Mouse (Mus musculus) heart, embryonic 15.5 days (tissue): ENCODE results near the gene Pcp2. TPM values are rescaled to one million over a fixed set of nuclear protein-coding genes. Genes with fewer than 3 reads are reported as not detected.

Experiments
- ATAC-seq: fragments of 200-750 bp; cut with Nextera tagmentation; replicated peaks from 2 replicates; pipeline ENCODE4 v1.8.0; 2017; ENCODE audit warnings: low read depth, moderate TSS enrichment; ENCODE audit not compliant: insufficient number of reproducible peaks, insufficient read depth, low FRiP score
- H3K27ac ChIP-seq: fragments of 300-500 bp; sonication (generic); 2 replicates; pipeline ENCODE4 v1.5.1; 2015; ENCODE audit warnings: mild to moderate bottlenecking, inconsistent platforms
- H3K27me3 ChIP-seq: fragments of 300-500 bp; sonication (generic); 2 replicates; pipeline ENCODE4 v1.6.1; 2015; ENCODE audit warnings: inconsistent platforms
- H3K36me3 ChIP-seq: fragments of 300-500 bp; sonication (generic); 2 replicates; pipeline ENCODE4 v1.6.1; 2015; ENCODE audit warnings: mild to moderate bottlenecking, inconsistent platforms
- H3K4me1 ChIP-seq: fragments of 300-500 bp; sonication (generic); replicated peaks from 2 replicates; pipeline ENCODE4 v1.6.1; 2015; ENCODE audit warnings: inconsistent platforms
- H3K4me2 ChIP-seq: fragments of 300-500 bp; sonication (generic); 2 replicates; pipeline ENCODE4 v1.6.1; 2015; ENCODE audit warnings: inconsistent platforms, mild to moderate bottlenecking, moderate library complexity
- H3K4me3 ChIP-seq: fragments of 300-500 bp; sonication (generic); 2 replicates; pipeline ENCODE4 v1.5.1; 2015; ENCODE audit warnings: mild to moderate bottlenecking, inconsistent platforms
- H3K9ac ChIP-seq: fragments of 300-500 bp; sonication (generic); 2 replicates; pipeline ENCODE4 v1.6.1; 2015; ENCODE audit warnings: mild to moderate bottlenecking, inconsistent platforms
- H3K9me3 ChIP-seq: fragments of 300-500 bp; sonication (generic); replicated peaks from 2 replicates; pipeline ENCODE4 v1.6.1; 2016; ENCODE audit warnings: inconsistent platforms
- whole genome bisulfite sequencing: fragments of 180-500 bp; shearing (Covaris S2); methylation state at CpG from one replicate; pipeline ENCODE4 v1.1.7; 2015; ENCODE audit warnings: mixed read lengths; 5-methylcytosine and 5-hydroxymethylcytosine counted together
- polyA plus RNA-seq: library from polyadenylated mRNA; unstranded; fragments of >200 nt; fragmentation: Nextera tagmentation; extraction: Ambion mirVana; gene quantifications from 2 replicates; pipeline ENCODE4 v1.2.1, GENCODE M21; 2015

The Pcp2 gene
- polyA plus RNA-seq, result 0.33 TPM in 1 of 2 replicates, not detected in the other

- Histone ChIP-seq H3K4me2 (no peak within 1 kb of the TSS), H3K4me3 (no peak within 1 kb of the TSS), H3K27ac (no peak within 1 kb of the TSS), H3K27me3 (no peaks in the 10 kb centered on the region; the same call in 1 of the 2 replicates), H3K36me3 (no peaks in the 10 kb centered on the region), H3K9ac (no peak within 1 kb of the TSS), H3K4me1 (peaks cover 11% of the 10 kb centered on the region), H3K9me3 (no peaks in the 10 kb centered on the region)
- 67% methylated on average over 1 of the region's 1 CpGs for WGBS
- no peak for ATAC-seq
Observed at GRCm38 (mm10) chr8:3625445-3625844, at the start of gene Pcp2. Pcp2 (minus strand) TSS chr8:3625545.

- Histone ChIP-seq H3K9ac (no peak overlapping the region), H3K9me3 (no peaks in the 10 kb centered on the region), H3K36me3 (peaks cover 10% of the 10 kb centered on the region), H3K4me2 (no peak overlapping the region), H3K27me3 (no peaks in the 10 kb centered on the region), H3K27ac (no peak overlapping the region), H3K4me3 (no peak overlapping the region), H3K4me1 (peaks cover 21% of the 10 kb centered on the region)
- ATAC-seq, result no peak
- 57% methylated on average over 3 of the region's 3 CpGs for WGBS
Observed at GRCm38 (mm10) chr8:3674671-3675070, 49.3 kb upstream of the Pcp2 start.

GRCm38 (mm10) chr8:3671980-3672491, 46.7 kb upstream of the Pcp2 start, which contains the start of gene Fcor:
Fcor (minus strand) TSS chr8:3672362.
- H3K4me2 ChIP-seq, result peak within 1 kb of the TSS; percentile 95
- H3K9me3 ChIP-seq, result no peaks in the 10 kb centered on the region
- peak within 1 kb of the TSS; percentile 73 for H3K4me3 ChIP-seq
- no peaks in the 10 kb centered on the region for H3K36me3 ChIP-seq
- under 1% methylated on average over 23 of the region's 23 CpGs for WGBS
- H3K27ac ChIP-seq, result peak within 1 kb of the TSS; percentile 54
- ATAC-seq, result peak; percentile 73
- H3K9ac ChIP-seq, result peak within 1 kb of the TSS; percentile 65
- H3K27me3 ChIP-seq, result no peaks in the 10 kb centered on the region
- peaks cover 10% of the 10 kb centered on the region for H3K4me1 ChIP-seq

- Histone ChIP-seq H3K4me2 (no peak overlapping the region), H3K4me3 (no peak overlapping the region), H3K9me3 (no peaks in the 10 kb centered on the region), H3K27ac (no peak overlapping the region), H3K9ac (no peak overlapping the region), H3K27me3 (no peaks in the 10 kb centered on the region), H3K4me1 (peaks cover 4% of the 10 kb centered on the region; the same call in 1 of the 2 replicates), H3K36me3 (no peaks in the 10 kb centered on the region)
- no peak for ATAC-seq
- 72% methylated on average over 2 of the region's 2 CpGs for WGBS
Observed at GRCm38 (mm10) chr8:3670388-3670787, 45.0 kb upstream of the Pcp2 start.

- H3K4me3 ChIP-seq, result no peak within 1 kb of the TSS
- no peak within 1 kb of the TSS for H3K27ac ChIP-seq
- no peaks in the 10 kb centered on the region for H3K4me1 ChIP-seq
- no peaks in the 10 kb centered on the region for H3K9me3 ChIP-seq
- H3K4me2 ChIP-seq, result no peak within 1 kb of the TSS
- ATAC-seq, result no peak
- H3K27me3 ChIP-seq, result no peaks in the 10 kb centered on the region
- no peaks in the 10 kb centered on the region for H3K36me3 ChIP-seq
- no peak within 1 kb of the TSS for H3K9ac ChIP-seq
- 60% methylated on average over 6 of the region's 6 CpGs for WGBS
Observed at GRCm38 (mm10) chr8:3665507-3665906, 40.2 kb upstream of the Pcp2 start, which contains the start of gene Mcemp1. Mcemp1 (plus strand) TSS chr8:3665754.

- Histone ChIP-seq H3K4me1 (no peaks in the 10 kb centered on the region), H3K9me3 (no peaks in the 10 kb centered on the region), H3K36me3 (no peaks in the 10 kb centered on the region), H3K4me3 (no peak overlapping the region), H3K9ac (no peak overlapping the region), H3K4me2 (no peak overlapping the region), H3K27me3 (no peaks in the 10 kb centered on the region), H3K27ac (no peak overlapping the region)
- ATAC-seq, result no peak
- WGBS, result 57% methylated on average over 5 of the region's 5 CpGs
Observed at GRCm38 (mm10) chr8:3664405-3664804, 39.1 kb upstream of the Pcp2 start.

DNA sequence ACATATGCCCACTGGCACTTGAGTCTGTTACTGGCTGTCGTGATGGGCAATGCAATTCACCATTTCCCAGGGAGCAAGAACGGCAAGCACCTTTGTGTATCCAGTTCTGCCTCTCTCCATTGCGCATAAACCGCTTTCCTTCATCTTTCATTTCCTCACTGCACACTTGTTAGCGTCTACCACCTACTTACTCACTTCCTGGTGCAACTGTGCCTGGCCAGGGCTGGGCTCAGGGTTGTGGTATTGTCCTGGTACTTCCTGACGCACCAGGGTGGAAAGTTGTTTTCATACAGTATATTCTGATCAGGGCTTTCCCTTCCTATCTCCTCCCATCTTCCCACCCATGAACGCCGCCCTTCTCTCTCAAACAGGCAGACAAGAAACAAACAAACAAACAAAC, 35.5 kb upstream of the Pcp2 start:
- Histone ChIP-seq H3K9ac (no peak overlapping the region), H3K4me3 (no peak overlapping the region), H3K9me3 (no peaks in the 10 kb centered on the region), H3K27me3 (0 out of 2 replicates have a peak, but pooled peaks cover 4% of the 10 kb centered on the region), H3K4me1 (no peaks in the 10 kb centered on the region; the same call in 1 of the 2 replicates), H3K36me3 (no peaks in the 10 kb centered on the region), H3K27ac (no peak overlapping the region), H3K4me2 (no peak overlapping the region)
- no peak for ATAC-seq
- 62% methylated on average over 8 of the region's 8 CpGs for WGBS

DNA sequence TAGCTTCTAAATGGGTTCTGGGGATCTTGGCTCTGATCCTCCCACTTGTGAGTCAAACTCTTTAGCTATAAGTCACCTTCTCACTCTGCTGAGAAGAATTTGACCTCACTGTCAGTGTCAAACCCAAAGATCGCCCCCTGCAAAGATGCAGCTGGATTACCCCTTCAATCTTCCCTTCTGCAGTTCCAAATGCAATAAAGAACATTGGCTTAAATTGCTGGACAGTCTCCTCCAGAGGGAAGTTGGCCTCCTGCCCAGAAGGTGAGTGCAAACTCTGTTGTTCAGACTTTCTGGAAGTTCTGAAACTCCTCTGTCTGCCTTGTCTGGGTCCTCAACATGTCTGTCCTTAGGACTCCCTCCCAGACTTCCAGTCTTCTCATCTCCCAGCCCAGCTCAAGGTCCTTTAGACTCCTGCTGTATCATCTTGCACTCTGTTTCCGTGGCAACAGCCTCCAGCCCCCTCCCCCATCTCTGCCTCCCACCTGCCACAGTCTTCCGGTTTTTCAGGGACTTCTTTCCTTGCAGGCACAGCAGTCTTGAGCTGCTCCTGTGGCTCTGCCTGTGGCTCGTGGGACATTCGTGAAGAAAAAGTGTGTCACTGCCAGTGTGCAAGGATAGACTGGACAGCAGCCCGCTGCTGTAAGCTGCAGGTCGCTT, 31.5 kb upstream of the Pcp2 start:
- Histone ChIP-seq H3K9me3 (no peaks in the 10 kb centered on the region), H3K36me3 (no peaks in the 10 kb centered on the region), H3K4me2 (no peak overlapping the region), H3K4me1 (no peaks in the 10 kb centered on the region; the same call in 1 of the 2 replicates), H3K27ac (no peak overlapping the region), H3K4me3 (no peak overlapping the region), H3K27me3 (0 out of 2 replicates have a peak, but pooled peaks cover 4% of the 10 kb centered on the region), H3K9ac (no peak overlapping the region)
- WGBS, result 30% methylated on average over 7 of the region's 7 CpGs
- ATAC-seq, result no peak

- Histone ChIP-seq H3K9me3 (no peaks in the 10 kb centered on the region), H3K4me2 (no peak within 1 kb of the TSS), H3K9ac (no peak within 1 kb of the TSS), H3K36me3 (no peaks in the 10 kb centered on the region), H3K27me3 (0 out of 2 replicates have a peak, but pooled peaks cover 4% of the 10 kb centered on the region), H3K4me1 (no peaks in the 10 kb centered on the region; the same call in 1 of the 2 replicates), H3K4me3 (no peak within 1 kb of the TSS), H3K27ac (no peak within 1 kb of the TSS)
- WGBS, result 50% methylated on average over 3 of the region's 3 CpGs
- ATAC-seq, result no peak
Observed at GRCm38 (mm10) chr8:3655526-3655925, 30.2 kb upstream of the Pcp2 start, which contains the start of gene Retn. Retn (plus strand) TSS chr8:3655770.

GRCm38 (mm10) chr8:3654726-3655508, 29.6 kb upstream of the Pcp2 start:
- H3K27ac ChIP-seq, result no peak overlapping the region
- 62% methylated on average over 11 of the region's 11 CpGs for WGBS
- no peak overlapping the region for H3K9ac ChIP-seq
- ATAC-seq, result no peak
- H3K4me2 ChIP-seq, result no peak overlapping the region
- no peaks in the 10 kb centered on the region for H3K36me3 ChIP-seq
- H3K27me3 ChIP-seq, result 0 out of 2 replicates have a peak, but pooled peaks cover 4% of the 10 kb centered on the region
- H3K4me3 ChIP-seq, result no peak overlapping the region
- H3K4me1 ChIP-seq, result no peaks in the 10 kb centered on the region; the same call in 1 of the 2 replicates
- no peaks in the 10 kb centered on the region for H3K9me3 ChIP-seq

DNA sequence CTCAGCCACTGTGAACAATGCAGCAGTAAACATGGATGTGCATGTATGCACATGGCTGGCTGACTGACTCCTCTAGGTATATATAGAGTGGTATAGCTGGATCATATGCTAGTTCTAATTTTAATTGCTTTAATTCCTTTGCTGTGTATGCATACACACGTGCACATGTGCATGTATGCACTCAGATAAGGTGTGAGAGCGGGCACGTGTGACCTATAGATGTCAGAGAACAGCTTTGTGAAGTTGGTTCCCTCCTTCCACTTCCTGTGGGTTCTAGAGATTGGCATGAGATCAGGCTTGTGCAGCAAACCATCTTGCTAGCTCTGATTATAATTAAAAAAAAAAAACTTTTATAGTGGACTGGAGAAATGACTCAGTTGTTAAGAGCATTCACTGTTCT, 27.5 kb upstream of the Pcp2 start:
- Histone ChIP-seq H3K27me3 (0 out of 2 replicates have a peak, but pooled peaks cover 4% of the 10 kb centered on the region), H3K4me1 (no peaks in the 10 kb centered on the region; the same call in 1 of the 2 replicates), H3K9ac (no peak overlapping the region), H3K36me3 (no peaks in the 10 kb centered on the region), H3K27ac (no peak overlapping the region), H3K4me3 (no peak overlapping the region), H3K4me2 (no peak overlapping the region), H3K9me3 (no peaks in the 10 kb centered on the region)
- WGBS, result 53% methylated on average over 3 of the region's 3 CpGs
- ATAC-seq, result no peak
